Mouse (Mus musculus): ENCODE results near the gene Tmem163. TPM values are rescaled to one million over a fixed set of nuclear protein-coding genes. Genes with fewer than 3 reads are reported as not detected.

The Tmem163 gene
- total and polyA plus RNA-seq, 3 experiments, result not detected

DNA sequence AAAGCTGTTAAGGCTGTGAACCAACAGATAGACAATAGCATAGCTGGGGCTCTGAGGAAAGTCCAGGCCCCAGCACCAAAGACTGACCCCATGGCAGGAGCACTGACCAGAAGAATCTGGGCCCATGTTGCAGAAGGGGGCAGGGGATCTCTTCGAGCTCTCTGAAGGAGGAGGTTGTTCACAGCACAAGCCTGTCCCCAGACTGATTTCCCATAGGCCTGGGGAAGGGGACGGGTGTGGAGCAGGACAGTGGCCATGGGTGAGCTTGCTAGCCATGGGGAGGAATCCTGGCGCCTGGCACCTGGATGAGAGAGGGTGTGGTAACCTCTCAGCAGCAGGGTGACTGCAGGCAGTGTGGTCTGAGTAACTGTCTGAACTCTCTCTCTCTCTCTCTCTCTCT lies 103.2 kb downstream of the Tmem163 start:
- TF ChIP-seq ZKSCAN1 (IDR thresholded peaks at IDR 0.05; ENCODE audit: low read depth, low read length) (no peak), CHD2 (IDR thresholded peaks at IDR 0.05; ENCODE audit: low read length) (no peak), EP300 (IDR thresholded peaks at IDR 0.05; ENCODE audit: low read depth in 1 of 2, low read length in 2 of 2) (no peak), POLR2AphosphoS5 (IDR thresholded peaks at IDR 0.05; ENCODE audit: borderline replicate concordance, low read depth, low read length) (no peak), ETS1 (IDR thresholded peaks at IDR 0.05; ENCODE audit: low read depth, low read length) (no peak), CTCF (IDR thresholded peaks at IDR 0.05 in 2 of 3, conservative IDR thresholded peaks at IDR 0.05 in 1 of 3; ENCODE audit: control insufficient read depth in 1 of 3, insufficient read depth in 1 of 3, low read depth in 2 of 3, low read length in 3 of 3, poor library complexity in 1 of 3, severe bottlenecking in 1 of 3) (no peak), MYB (IDR thresholded peaks at IDR 0.05; ENCODE audit: low read depth, low read length) (no peak), TCF12 (IDR thresholded peaks at IDR 0.05; ENCODE audit: low read depth, low read length) (no peak), SIN3A (IDR thresholded peaks at IDR 0.05; ENCODE audit: low read length) (no peak), NELFE (IDR thresholded peaks at IDR 0.05; ENCODE audit: low read depth, low read length) (no peak), TBP (IDR thresholded peaks at IDR 0.05; ENCODE audit: low read depth, low read length) (no peak), E2F4 (IDR thresholded peaks at IDR 0.05; ENCODE audit: borderline replicate concordance, low read depth, low read length) (no peak), GATA1 (IDR thresholded peaks at IDR 0.05; ENCODE audit: low read depth, low read length) (no peak)
- H3K9ac ChIP-seq (ENCODE audit: control insufficient read depth, low read depth, low read length, poor library complexity, severe bottlenecking), result no peak overlapping the region
- H3K27ac ChIP-seq (ENCODE audit: control insufficient read depth, low read depth, low read length), result no peak overlapping the region
- H3K36me3 ChIP-seq (ENCODE audit: control insufficient read depth in 1 of 2, insufficient read depth in 2 of 2, low read length in 2 of 2), result no peaks in the 10 kb centered on the region
- no peaks in the 10 kb centered on the region for H3K27me3 ChIP-seq (ENCODE audit: control insufficient read depth in 1 of 2, insufficient read depth in 2 of 2, low read length in 2 of 2)
- DNase-seq (ENCODE audit: low read depth, low spot score), result no peak
- H3K9me3 ChIP-seq (replicated peaks; ENCODE audit: insufficient read depth, low read length), result no peaks in the 10 kb centered on the region
- H3K4me1 ChIP-seq (ENCODE audit: control insufficient read depth in 1 of 2, insufficient read depth in 2 of 2, low read length in 2 of 2), result no peaks in the 10 kb centered on the region
- no peak overlapping the region for H3K4me3 ChIP-seq (ENCODE audit: control insufficient read depth in 1 of 2, insufficient read depth in 1 of 2, low read depth in 2 of 2, low read length in 2 of 2)
- no peaks in the 10 kb centered on the region for H3K79me2 ChIP-seq (ENCODE audit: control insufficient read depth, insufficient read depth, low read length, poor library complexity)

DNA sequence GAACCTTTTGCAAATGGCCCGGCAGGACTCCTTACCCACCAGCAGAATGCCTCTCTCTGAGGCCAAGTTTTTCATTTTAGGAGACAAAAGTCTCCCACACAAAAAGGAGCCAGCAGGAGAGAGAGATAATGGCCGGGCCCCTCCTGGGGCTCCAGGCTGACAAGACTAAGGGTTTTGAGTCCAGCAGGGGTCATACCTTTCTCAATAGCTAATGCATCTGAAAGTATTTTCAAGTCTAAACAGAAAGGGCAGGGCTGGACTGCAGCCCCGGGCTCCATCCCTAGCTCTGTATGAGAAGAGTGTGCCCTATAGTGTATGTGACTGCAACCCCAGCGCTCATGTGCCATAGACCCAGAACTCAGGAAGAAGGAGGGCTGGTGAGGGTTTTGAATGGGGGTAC lies 103.7 kb downstream of the Tmem163 start:
- no peak for DNase-seq (ENCODE audit: low read depth, low spot score)
- H3K4me3 ChIP-seq (ENCODE audit: control insufficient read depth in 1 of 2, insufficient read depth in 1 of 2, low read depth in 2 of 2, low read length in 2 of 2), result no peak overlapping the region

DNA sequence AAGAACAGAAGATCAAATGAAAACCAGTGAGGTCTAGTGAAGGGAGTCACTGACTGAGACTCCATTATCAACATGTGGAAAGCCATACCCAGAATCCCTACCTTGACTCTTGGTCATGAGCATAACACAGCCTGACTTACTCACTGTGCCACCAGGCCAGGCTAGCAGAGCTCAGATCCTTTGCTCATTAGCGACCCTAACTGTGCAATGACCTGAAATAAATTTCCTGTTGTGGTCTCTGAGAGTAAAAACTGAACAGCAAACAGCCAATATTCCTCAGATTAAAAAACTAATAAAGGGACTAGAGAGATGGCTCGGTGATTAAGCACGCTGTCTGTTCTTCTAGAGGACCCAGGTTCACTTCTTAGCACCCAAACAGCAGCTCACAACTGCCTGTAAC lies 106.2 kb downstream of the Tmem163 start:
- Histone ChIP-seq H3K36me3 (ENCODE audit: control insufficient read depth in 1 of 2, insufficient read depth in 2 of 2, low read length in 2 of 2) (no peaks in the 10 kb centered on the region), H3K4me3 (ENCODE audit: control insufficient read depth in 1 of 2, insufficient read depth in 1 of 2, low read depth in 2 of 2, low read length in 2 of 2) (no peak overlapping the region), H3K9me3 (replicated peaks; ENCODE audit: insufficient read depth, low read length) (no peaks in the 10 kb centered on the region), H3K4me1 (ENCODE audit: control insufficient read depth in 1 of 2, insufficient read depth in 2 of 2, low read length in 2 of 2) (no peaks in the 10 kb centered on the region), H3K79me2 (ENCODE audit: control insufficient read depth, insufficient read depth, low read length, poor library complexity) (no peaks in the 10 kb centered on the region), H3K9ac (ENCODE audit: control insufficient read depth, low read depth, low read length, poor library complexity, severe bottlenecking) (no peak overlapping the region), H3K27me3 (ENCODE audit: control insufficient read depth in 1 of 2, insufficient read depth in 2 of 2, low read length in 2 of 2) (no peaks in the 10 kb centered on the region), H3K27ac (ENCODE audit: control insufficient read depth, low read depth, low read length) (no peak overlapping the region)
- DNase-seq (ENCODE audit: low read depth, low spot score), result no peak
- no peak for TF ChIP-seq CHD1 (IDR thresholded peaks at IDR 0.05; ENCODE audit: low read depth, low read length)
- TF ChIP-seq MXI1 (IDR thresholded peaks at IDR 0.05; ENCODE audit: low read depth, low read length), result no peak
- TF ChIP-seq TAL1 (IDR thresholded peaks at IDR 0.05; ENCODE audit: low read length), result no peak
- no peak for TF ChIP-seq EP300 (IDR thresholded peaks at IDR 0.05; ENCODE audit: low read depth in 1 of 2, low read length in 2 of 2)
- TF ChIP-seq ELF1 (IDR thresholded peaks at IDR 0.05; ENCODE audit: low read depth, low read length), result no peak
- TF ChIP-seq SMC3 (IDR thresholded peaks at IDR 0.05; ENCODE audit: low read depth, low read length), result no peak
- no peak for TF ChIP-seq CTCF (IDR thresholded peaks at IDR 0.05 in 2 of 3, conservative IDR thresholded peaks at IDR 0.05 in 1 of 3; ENCODE audit: control insufficient read depth in 1 of 3, insufficient read depth in 1 of 3, low read depth in 2 of 3, low read length in 3 of 3, poor library complexity in 1 of 3, severe bottlenecking in 1 of 3)
- TF ChIP-seq ZNF384 (IDR thresholded peaks at IDR 0.05; ENCODE audit: low read depth, low read length), result no peak
- no peak for TF ChIP-seq MAX (IDR thresholded peaks at IDR 0.05; ENCODE audit: low read length)
- no peak for TF ChIP-seq HCFC1 (IDR thresholded peaks at IDR 0.05; ENCODE audit: low read depth, low read length)
- TF ChIP-seq RAD21 (IDR thresholded peaks at IDR 0.05; ENCODE audit: low read depth, low read length), result no peak
- no peak for TF ChIP-seq E2F4 (IDR thresholded peaks at IDR 0.05; ENCODE audit: borderline replicate concordance, low read depth, low read length)
- no peak for TF ChIP-seq POLR2AphosphoS5 (IDR thresholded peaks at IDR 0.05; ENCODE audit: borderline replicate concordance, low read depth, low read length)
- TF ChIP-seq USF1 (IDR thresholded peaks at IDR 0.05; ENCODE audit: low read depth, low read length), result no peak
- TF ChIP-seq ZKSCAN1 (IDR thresholded peaks at IDR 0.05; ENCODE audit: low read depth, low read length), result no peak
- no peak for TF ChIP-seq POLR2A (IDR thresholded peaks at IDR 0.05; ENCODE audit: control insufficient read depth in 1 of 2, insufficient read depth in 1 of 2, low read depth in 1 of 2, low read length in 2 of 2, poor library complexity in 1 of 2)
- no peak for TF ChIP-seq ETS1 (IDR thresholded peaks at IDR 0.05; ENCODE audit: low read depth, low read length)
- TF ChIP-seq MAFK (IDR thresholded peaks at IDR 0.05; ENCODE audit: borderline replicate concordance, low read depth, low read length), result no peak

More for the DNA sequence above, 103.7 kb downstream of the Tmem163 start:
- H3K79me2 ChIP-seq (ENCODE audit: control insufficient read depth, insufficient read depth, low read length, poor library complexity), result no peaks in the 10 kb centered on the region
- no peaks in the 10 kb centered on the region for H3K27me3 ChIP-seq (ENCODE audit: control insufficient read depth in 1 of 2, insufficient read depth in 2 of 2, low read length in 2 of 2)
- no peaks in the 10 kb centered on the region for H3K9me3 ChIP-seq (replicated peaks; ENCODE audit: insufficient read depth, low read length)
- no peak overlapping the region for H3K27ac ChIP-seq (ENCODE audit: control insufficient read depth, low read depth, low read length)
- no peak for TF ChIP-seq TAL1 (IDR thresholded peaks at IDR 0.05; ENCODE audit: low read length)
- TF ChIP-seq MXI1 (IDR thresholded peaks at IDR 0.05; ENCODE audit: low read depth, low read length), result no peak
- TF ChIP-seq MYB (IDR thresholded peaks at IDR 0.05; ENCODE audit: low read depth, low read length), result no peak
- no peak for TF ChIP-seq POLR2AphosphoS5 (IDR thresholded peaks at IDR 0.05; ENCODE audit: borderline replicate concordance, low read depth, low read length)
- TF ChIP-seq EP300 (IDR thresholded peaks at IDR 0.05; ENCODE audit: low read depth in 1 of 2, low read length in 2 of 2), result no peak
- TF ChIP-seq TCF12 (IDR thresholded peaks at IDR 0.05; ENCODE audit: low read depth, low read length), result no peak
- no peak for TF ChIP-seq CHD1 (IDR thresholded peaks at IDR 0.05; ENCODE audit: low read depth, low read length)
- no peak for TF ChIP-seq HCFC1 (IDR thresholded peaks at IDR 0.05; ENCODE audit: low read depth, low read length)
- H3K9ac ChIP-seq (ENCODE audit: control insufficient read depth, low read depth, low read length, poor library complexity, severe bottlenecking), result no peak overlapping the region
- H3K36me3 ChIP-seq (ENCODE audit: control insufficient read depth in 1 of 2, insufficient read depth in 2 of 2, low read length in 2 of 2), result no peaks in the 10 kb centered on the region
- H3K4me1 ChIP-seq (ENCODE audit: control insufficient read depth in 1 of 2, insufficient read depth in 2 of 2, low read length in 2 of 2), result no peaks in the 10 kb centered on the region
